Mouse (Mus musculus): ENCODE results near the gene Mras. TPM values are rescaled to one million over a fixed set of nuclear protein-coding genes. Genes with fewer than 3 reads are reported as not detected.

Mras gene
- polyA plus RNA-seq, 1 experiment from 2014 or later: 5.2 TPM

DNA sequence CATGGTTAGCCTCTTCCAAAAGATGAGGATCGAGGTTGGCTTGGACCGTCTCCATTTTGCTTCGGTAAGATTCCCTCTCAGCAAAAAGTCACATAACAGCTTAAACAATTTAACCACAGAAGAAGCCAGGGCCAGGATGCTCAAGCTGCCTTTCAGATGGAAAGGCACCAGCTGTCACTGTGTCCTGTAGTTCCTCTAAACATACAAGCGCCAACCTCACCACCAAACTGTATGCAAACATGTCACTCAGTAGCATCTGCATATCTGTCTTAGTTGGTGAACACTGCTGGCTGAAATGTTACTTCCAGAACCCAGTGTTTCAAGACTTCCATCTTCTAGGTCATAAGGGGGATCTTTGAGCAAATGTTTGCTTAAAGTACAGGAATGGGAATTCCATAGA lies 22.5 kb upstream of the Mras start:
- H3K9me3 ChIP-seq (replicated peaks): no peaks in the 10 kb centered on the region
- H3K9ac ChIP-seq: no peak overlapping the region
- no peak overlapping the region for H3K27ac ChIP-seq
- no peak for ATAC-seq
- H3K4me3 ChIP-seq: no peak overlapping the region
- H3K4me1 ChIP-seq: no peaks in the 10 kb centered on the region
- H3K4me2 ChIP-seq: no peak overlapping the region
- 82% methylated on average over 4 of the region's 4 CpGs for WGBS (ENCODE audit: insufficient replicate concordance)
- H3K36me3 ChIP-seq: no peaks in the 10 kb centered on the region
- peaks cover 21% of the 10 kb centered on the region; the same call in 1 of the 2 replicates for H3K27me3 ChIP-seq (replicated peaks)

DNA sequence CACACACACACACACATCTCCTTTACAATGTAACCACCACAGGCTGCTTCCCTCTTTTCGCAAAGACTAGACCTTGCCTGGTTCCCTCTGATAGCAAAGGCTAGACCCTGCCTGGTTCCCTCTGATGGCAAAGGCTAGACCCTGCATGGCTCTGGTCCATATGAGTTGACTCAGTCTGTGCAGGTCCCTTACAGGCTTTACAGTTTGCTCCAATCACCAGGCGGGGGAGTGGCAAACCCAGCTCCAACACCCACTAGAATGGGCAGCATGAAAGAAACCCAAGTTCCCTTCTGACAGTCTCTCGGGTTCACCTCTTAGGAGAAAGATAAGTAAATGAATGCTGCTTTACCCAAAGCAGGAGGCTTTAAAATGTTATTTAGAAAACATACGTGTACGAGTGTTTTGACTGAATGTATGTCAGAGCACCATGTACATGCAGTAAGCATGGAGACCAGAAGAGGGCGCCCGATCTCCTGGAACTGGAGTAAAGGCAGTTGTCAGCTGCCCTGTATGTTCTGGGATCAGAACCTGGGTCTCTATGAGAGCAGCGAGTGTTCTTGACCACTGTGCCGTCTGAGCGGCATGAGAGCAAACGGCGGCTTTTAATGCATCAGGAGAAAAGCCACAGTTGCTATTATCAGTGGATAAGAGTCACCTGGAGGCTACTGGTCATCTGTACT lies 21.5 kb upstream of the Mras start:
- H3K9ac ChIP-seq: no peak overlapping the region
- no peak overlapping the region for H3K4me3 ChIP-seq
- no peaks in the 10 kb centered on the region for H3K9me3 ChIP-seq (replicated peaks)
- WGBS (ENCODE audit: insufficient replicate concordance): 30% methylated on average over 12 of the region's 12 CpGs
- no peaks in the 10 kb centered on the region for H3K4me1 ChIP-seq
- no peaks in the 10 kb centered on the region for H3K36me3 ChIP-seq
- no peak overlapping the region for H3K4me2 ChIP-seq
- ATAC-seq: no peak
- no peak overlapping the region for H3K27ac ChIP-seq
- H3K27me3 ChIP-seq (replicated peaks): peaks cover 25% of the 10 kb centered on the region

DNA sequence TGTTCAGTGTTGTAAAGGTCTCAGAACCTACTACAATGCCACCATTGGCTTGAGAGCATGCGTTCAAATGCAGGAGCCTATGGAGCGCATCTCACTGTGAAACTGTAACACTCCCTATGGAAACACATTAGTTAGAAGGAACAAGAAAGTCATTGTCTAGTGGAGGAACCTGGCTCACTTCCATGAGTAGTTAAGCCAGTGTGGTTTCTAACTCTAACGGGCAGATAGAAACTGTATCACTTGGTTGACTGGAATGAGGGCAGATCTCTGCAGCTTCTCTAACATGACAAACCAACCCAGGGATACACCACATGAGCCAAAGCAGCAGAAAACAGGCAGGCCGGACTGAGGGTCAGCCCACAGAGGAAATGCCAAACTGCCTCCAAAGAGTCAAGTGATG lies 17.0 kb upstream of the Mras start:
- ATAC-seq: no peak
- no peak overlapping the region for H3K27ac ChIP-seq
- no peak overlapping the region for H3K4me2 ChIP-seq
- peaks cover 45% of the 10 kb centered on the region for H3K27me3 ChIP-seq (replicated peaks)
- no peaks in the 10 kb centered on the region for H3K36me3 ChIP-seq
- no peak overlapping the region for H3K9ac ChIP-seq
- no peaks in the 10 kb centered on the region for H3K4me1 ChIP-seq
- H3K9me3 ChIP-seq (replicated peaks): no peaks in the 10 kb centered on the region
- H3K4me3 ChIP-seq: no peak overlapping the region
- 74% methylated on average over 4 of the region's 4 CpGs for WGBS (ENCODE audit: insufficient replicate concordance)

DNA sequence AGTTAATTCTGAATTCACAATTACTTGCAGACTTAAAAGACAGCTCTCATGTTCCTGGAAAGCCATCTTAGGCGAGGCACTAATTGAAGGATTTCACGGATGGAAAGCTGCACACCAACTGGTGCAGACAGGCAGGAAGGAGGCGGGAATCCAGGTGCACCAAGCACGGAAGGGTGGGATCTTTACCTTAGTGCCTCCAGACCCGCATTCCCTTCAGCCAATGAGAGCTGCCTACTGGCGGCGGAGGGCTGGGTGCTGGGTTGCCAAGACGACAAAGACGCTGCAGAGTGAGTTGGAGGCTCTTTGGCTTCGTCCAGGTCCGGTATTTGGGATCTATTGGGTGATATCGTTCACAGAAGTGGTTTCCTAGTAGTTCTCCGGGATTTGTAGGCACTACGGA lies 14.0 kb upstream of the Mras start, which contains the start of gene Nme9:
Gene Nme9, plus strand, starts transcription at position 315 of the 400 bp plus-strand sequence.
- 11% methylated on average over 14 of the region's 14 CpGs for WGBS (ENCODE audit: insufficient replicate concordance)
- no peak within 1 kb of the TSS for H3K4me2 ChIP-seq
- no peak for ATAC-seq

DNA sequence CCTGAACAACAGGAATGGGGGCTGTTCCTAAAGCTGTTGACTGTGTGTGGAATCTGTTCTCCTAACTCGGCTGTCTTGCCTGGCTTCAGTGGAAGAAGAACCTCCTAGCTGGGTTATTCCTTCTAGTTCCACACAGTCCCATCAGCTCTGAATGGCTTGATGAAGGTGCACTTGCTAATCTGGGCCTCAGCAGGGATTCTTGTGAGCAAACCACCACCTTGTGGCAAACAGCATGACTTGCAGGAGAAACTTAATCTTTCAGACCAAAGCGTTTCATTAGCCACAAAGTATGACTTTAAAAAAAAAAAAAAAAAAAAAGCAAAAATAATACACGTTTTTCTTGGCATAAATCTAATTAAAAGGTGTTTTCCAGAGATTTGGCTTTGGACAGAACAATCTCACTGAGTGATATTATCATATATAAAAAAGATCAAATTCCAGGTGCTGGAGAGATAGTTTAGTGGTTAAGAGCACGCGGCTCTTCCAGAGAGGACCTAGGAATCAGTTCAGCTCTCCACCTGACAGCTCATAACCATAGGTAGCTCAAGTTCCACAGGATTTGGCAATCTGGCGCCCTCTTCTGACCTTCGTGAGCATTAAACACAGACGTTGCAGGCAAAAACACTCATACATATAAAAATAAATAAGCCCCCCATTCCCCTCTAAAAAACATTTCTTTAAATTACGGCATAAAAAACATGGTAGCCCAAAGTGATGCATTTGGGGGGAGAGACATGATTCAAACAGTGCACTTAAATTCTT lies 12.9 kb upstream of the Mras start:
- ATAC-seq: no peak
- H3K9ac ChIP-seq: no peak overlapping the region
- H3K9me3 ChIP-seq (replicated peaks): no peaks in the 10 kb centered on the region
- no peak overlapping the region for H3K4me3 ChIP-seq
- H3K27me3 ChIP-seq (replicated peaks): peaks cover 44% of the 10 kb centered on the region
- H3K4me2 ChIP-seq: no peak overlapping the region
- no peak overlapping the region for H3K27ac ChIP-seq
- H3K4me1 ChIP-seq: no peaks in the 10 kb centered on the region
- H3K36me3 ChIP-seq: no peaks in the 10 kb centered on the region
- 31% methylated on average over 9 of the region's 9 CpGs for WGBS (ENCODE audit: insufficient replicate concordance)

More for the DNA sequence above, 14.0 kb upstream of the Mras start, which contains the start of gene Nme9:
- Histone ChIP-seq H3K27ac (no peak within 1 kb of the TSS), H3K27me3 (replicated peaks) (peaks cover 42% of the 10 kb centered on the region), H3K9ac (no peak within 1 kb of the TSS), H3K9me3 (replicated peaks) (no peaks in the 10 kb centered on the region), H3K4me3 (no peak within 1 kb of the TSS), H3K36me3 (no peaks in the 10 kb centered on the region), H3K4me1 (no peaks in the 10 kb centered on the region)

DNA sequence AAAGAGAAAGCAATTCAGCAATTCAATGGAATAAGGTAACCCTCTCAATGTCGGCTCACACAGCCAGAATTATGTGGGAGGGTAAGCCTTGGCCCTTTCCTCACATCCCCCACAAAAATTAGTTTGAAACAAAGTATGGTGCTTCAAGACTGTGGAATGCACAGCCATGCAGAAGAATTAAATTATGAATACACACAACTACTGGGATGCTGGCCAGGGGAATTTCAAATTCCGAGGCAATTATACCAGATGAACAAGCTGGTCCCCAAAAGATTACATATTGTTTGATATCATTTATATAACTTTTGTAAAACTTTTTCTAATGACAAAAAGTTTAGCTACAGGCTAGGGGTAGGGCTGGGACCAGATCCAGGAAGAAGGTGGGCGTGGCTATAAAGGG lies 10.1 kb upstream of the Mras start:
- no peak overlapping the region for H3K9ac ChIP-seq
- peaks cover 32% of the 10 kb centered on the region for H3K27me3 ChIP-seq (replicated peaks)
- H3K9me3 ChIP-seq (replicated peaks): no peaks in the 10 kb centered on the region
- WGBS (ENCODE audit: insufficient replicate concordance): 67% methylated on average over 3 of the region's 3 CpGs
- H3K27ac ChIP-seq: no peak overlapping the region
- no peak overlapping the region for H3K4me2 ChIP-seq
- ATAC-seq: no peak
- no peaks in the 10 kb centered on the region for H3K4me1 ChIP-seq
- no peak overlapping the region for H3K4me3 ChIP-seq
- H3K36me3 ChIP-seq: no peaks in the 10 kb centered on the region

DNA sequence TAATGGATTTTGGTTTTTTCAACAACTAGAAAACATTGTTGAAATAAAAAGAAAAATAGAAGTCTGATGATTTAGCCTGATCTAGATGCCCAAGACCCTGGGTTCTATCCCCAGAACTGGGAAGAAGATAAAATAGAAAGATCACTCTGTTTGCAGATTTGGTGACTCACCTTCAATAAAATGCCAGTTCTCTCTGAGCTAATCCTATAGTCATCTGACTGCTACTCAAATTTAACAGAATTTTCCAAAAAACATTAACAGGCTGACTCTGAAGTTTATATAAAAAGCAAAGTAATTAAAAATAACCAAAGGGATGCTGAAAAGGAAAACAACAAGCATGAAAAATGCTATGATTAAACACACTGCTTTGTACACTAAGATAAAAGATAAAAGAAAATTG lies 9.1 kb upstream of the Mras start:
- H3K9ac ChIP-seq: no peak overlapping the region
- no peaks in the 10 kb centered on the region for H3K36me3 ChIP-seq
- no peak for ATAC-seq
- no peak overlapping the region for H3K4me3 ChIP-seq
- H3K27me3 ChIP-seq (replicated peaks): peaks cover 26% of the 10 kb centered on the region
- no peak overlapping the region for H3K27ac ChIP-seq
- no peaks in the 10 kb centered on the region for H3K9me3 ChIP-seq (replicated peaks)
- no peaks in the 10 kb centered on the region for H3K4me1 ChIP-seq
- no peak overlapping the region for H3K4me2 ChIP-seq

DNA sequence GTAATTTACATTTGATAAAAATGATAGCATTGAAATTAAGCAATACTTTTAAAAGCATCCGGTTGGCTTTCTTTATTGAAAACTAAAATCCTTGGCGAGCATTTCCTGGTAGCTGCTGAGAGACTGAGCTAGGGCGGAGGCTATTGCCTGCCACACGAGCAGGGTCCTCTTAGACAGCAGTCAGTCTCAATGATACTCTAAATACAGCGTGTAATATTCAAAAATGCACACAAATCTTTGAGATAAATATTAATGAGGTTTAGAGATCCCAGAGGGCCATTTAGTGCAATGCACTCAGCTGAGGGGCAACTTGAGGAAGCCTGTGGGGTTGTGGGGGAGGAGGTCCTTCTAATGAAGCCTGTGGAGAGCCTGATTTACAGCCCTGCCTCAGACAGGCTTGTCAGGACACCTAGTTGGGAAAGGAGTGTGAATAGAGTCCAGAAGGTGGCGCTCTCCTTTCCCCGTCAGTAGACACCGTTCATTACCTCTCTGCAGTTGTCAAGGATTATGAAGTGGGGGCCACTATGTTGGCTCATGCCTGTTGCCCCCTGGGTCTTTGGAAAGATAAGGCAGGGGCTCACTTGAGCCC lies 7.5 kb upstream of the Mras start:
- Histone ChIP-seq H3K4me3 (no peak overlapping the region), H3K4me2 (no peak overlapping the region), H3K9me3 (replicated peaks) (no peaks in the 10 kb centered on the region), H3K27me3 (replicated peaks) (peaks cover 21% of the 10 kb centered on the region), H3K9ac (no peak overlapping the region), H3K4me1 (no peaks in the 10 kb centered on the region), H3K27ac (no peak overlapping the region), H3K36me3 (no peaks in the 10 kb centered on the region)
- 24% methylated on average over 8 of the region's 8 CpGs for WGBS (ENCODE audit: insufficient replicate concordance)
- ATAC-seq: no peak

DNA sequence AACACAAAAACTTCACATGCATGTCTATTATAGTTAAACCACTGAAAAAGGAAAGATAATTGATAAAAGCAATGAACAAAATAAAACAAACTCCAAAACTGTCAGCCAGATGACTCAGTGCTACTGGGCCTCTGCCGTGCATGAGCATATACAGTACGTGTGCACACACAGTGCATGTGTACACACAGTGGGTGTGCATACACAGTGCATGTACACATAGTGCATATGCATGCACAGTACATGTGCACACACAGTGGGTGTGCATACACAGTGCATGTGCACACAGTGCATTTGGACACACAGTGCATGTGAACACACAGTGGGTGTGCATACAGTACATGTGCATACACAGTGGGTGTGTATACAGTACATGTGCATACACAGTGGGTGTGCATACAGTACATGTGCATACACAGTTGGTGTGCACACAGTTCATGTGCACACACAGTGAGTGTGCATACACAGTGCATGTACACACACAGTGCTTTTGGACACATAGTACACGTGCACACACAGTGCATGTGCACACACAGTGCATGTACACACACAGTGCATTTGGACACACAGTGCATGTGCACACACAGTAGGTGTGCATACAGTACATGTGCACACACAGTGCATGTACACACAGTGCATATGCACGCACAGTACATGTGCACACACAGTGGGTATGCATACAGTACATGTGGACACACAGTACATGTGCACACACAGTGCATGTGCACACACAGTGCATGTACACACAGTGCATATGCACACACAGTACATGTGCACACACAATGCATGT lies 4.7 kb upstream of the Mras start:
- H3K27me3 ChIP-seq (replicated peaks): peaks cover 47% of the 10 kb centered on the region
- no peaks in the 10 kb centered on the region for H3K9me3 ChIP-seq (replicated peaks)
- ATAC-seq: peak; percentile 46; the same call in 1 of the 2 replicates
- no peaks in the 10 kb centered on the region for H3K4me1 ChIP-seq
- H3K36me3 ChIP-seq: no peaks in the 10 kb centered on the region
- 74% methylated on average over 4 of the region's 4 CpGs for WGBS (ENCODE audit: insufficient replicate concordance)
- no peak overlapping the region for H3K9ac ChIP-seq
- no peak overlapping the region for H3K4me3 ChIP-seq
- no peak overlapping the region for H3K27ac ChIP-seq
- no peak overlapping the region for H3K4me2 ChIP-seq

DNA sequence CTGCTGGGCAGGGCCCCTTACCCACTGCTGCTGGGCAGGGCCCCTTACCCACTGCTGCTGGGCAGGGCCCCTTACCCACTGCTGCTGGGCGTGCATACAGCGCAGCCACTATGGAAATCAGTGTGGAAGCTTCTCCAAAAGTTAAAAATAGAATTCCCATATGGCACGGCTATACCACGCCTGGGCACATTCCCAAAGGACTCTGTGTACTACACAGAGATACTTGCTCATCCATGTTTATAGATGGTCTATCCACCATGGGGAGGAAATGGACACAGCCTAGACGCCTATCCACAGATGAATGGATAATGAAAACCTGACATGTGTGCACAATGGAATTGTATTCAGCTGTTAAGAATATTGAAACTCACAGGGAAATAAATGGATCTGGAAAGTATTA lies 3.8 kb upstream of the Mras start:
- ATAC-seq: no peak
- Histone ChIP-seq H3K27ac (no peak overlapping the region), H3K36me3 (no peaks in the 10 kb centered on the region), H3K4me2 (no peak overlapping the region), H3K9me3 (replicated peaks) (no peaks in the 10 kb centered on the region), H3K9ac (no peak overlapping the region), H3K4me1 (no peaks in the 10 kb centered on the region), H3K27me3 (replicated peaks) (peaks cover 56% of the 10 kb centered on the region), H3K4me3 (no peak overlapping the region)
- WGBS (ENCODE audit: insufficient replicate concordance): 61% methylated on average over 5 of the region's 5 CpGs

DNA sequence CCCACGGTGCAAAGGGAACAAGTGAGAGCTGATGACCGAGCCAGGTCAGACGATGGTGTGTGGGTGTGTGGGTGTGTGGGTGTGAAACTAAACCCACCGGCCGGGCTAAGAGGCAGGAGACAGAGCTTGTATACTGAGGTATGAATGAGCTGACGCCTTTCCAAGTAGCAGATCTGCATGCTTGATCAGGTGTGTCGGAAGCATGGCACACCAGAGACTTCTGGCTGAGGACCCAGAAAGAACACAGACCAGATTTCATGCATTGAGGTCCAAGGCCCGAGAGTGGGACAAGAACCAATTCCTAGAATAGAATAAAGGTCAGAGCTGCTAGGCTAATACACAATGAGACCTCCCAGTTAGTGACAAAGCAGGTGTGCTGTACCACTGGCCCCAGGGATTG lies 1.9 kb upstream of the Mras start:
- Histone ChIP-seq H3K9me3 (replicated peaks) (no peaks in the 10 kb centered on the region), H3K4me1 (0 out of 2 replicates have a peak, but pooled peaks cover 11% of the 10 kb centered on the region), H3K36me3 (no peaks in the 10 kb centered on the region), H3K27me3 (replicated peaks) (peaks cover 65% of the 10 kb centered on the region), H3K4me3 (no peak overlapping the region), H3K4me2 (no peak overlapping the region), H3K27ac (no peak overlapping the region), H3K9ac (no peak overlapping the region)
- ATAC-seq: no peak
- WGBS (ENCODE audit: insufficient replicate concordance): 62% methylated on average over 8 of the region's 8 CpGs

Measured in liver, embryonic 12.5 days (tissue).